Mouse (Mus musculus) spleen, adult 12 weeks (tissue): ENCODE results near the gene Gprasp1.
"Not testable (repeated sequence)": the region's sequence is repeated elsewhere in the genome, so short reads cannot be mapped to it uniquely, and the experiment has no call there.

Experiments used
- DNase-seq: peaks from one replicate; pipeline ENCODE4 v3.0.0; 2022; ENCODE audit warnings: low spot score

Gprasp1 gene

GRCm38 (mm10) chrX:135837896-135838295 is 95.4 kb downstream of the Gprasp1 start:
- no peak for DNase-seq

GRCm38 (mm10) chrX:135838521-135839360 is 96.2 kb downstream of the Gprasp1 start, which contains the start of gene Gprasp2:
TSS of gene Gprasp2 (plus strand) at chrX:135839034.
- DNase-seq = not testable (repeated sequence)

- not testable (repeated sequence) for DNase-seq
Measured at GRCm38 (mm10) chrX:135839397-135840391, 97.2 kb downstream of the Gprasp1 start.
